Mouse (Mus musculus): Measurements from ENCODE around the gene Pafah1b2. TPM values are rescaled to one million over a fixed set of nuclear protein-coding genes. Genes with fewer than 3 reads are reported as not detected.
A peak's percentile ranks its signal among the peaks of the same experiment; 100 is the strongest.

Gene Pafah1b2
- polyA plus RNA-seq, 1 experiment from 2014 or later, result 113 TPM

DNA sequence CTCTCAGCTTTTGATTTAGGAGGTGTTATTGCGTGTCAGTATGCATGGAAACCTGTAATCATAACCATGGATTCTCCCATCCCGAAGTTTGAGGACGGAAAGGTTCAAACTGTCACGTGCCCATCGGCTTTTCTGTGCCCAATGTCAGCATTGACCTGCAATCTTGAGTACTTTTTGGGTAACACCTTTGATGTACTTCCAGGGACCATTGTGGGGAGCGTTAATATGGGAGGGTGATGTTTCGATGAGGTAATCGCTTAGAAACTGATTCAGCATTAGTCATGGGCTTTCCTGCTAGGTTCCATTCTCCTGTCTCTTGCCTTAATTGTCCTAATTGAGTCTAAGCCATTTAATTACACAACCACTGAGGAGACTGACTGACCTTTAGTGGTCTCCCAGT, 24.4 kb upstream of the Pafah1b2 start:
- H3K9me3 ChIP-seq (replicated peaks; ENCODE audit: low read length), result no peaks in the 10 kb centered on the region
- DNase-seq (ENCODE audit: low spot score) (no peak), ATAC-seq (replicated peaks; ENCODE audit: low FRiP score, low read depth) (no peak)
- peaks cover 17% of the 10 kb centered on the region for H3K4me1 ChIP-seq (replicated peaks; ENCODE audit: insufficient read depth, low read length)
- no peak overlapping the region for H3K27ac ChIP-seq
- no peaks in the 10 kb centered on the region for H3K27me3 ChIP-seq (ENCODE audit: insufficient read depth, low read length)
- no peak overlapping the region for H3K4me2 ChIP-seq (ENCODE audit: low read length)
- no peaks in the 10 kb centered on the region for H3K36me3 ChIP-seq (ENCODE audit: insufficient read depth, low read length)
- 98% methylated on average over 8 of the region's 8 CpGs for WGBS
- TF ChIP-seq CTCF (IDR thresholded peaks at IDR 0.05; ENCODE audit: low read depth), result no peak
- no peak overlapping the region for H3K4me3 ChIP-seq (replicated peaks; ENCODE audit: low read depth, low read length)
- no peak overlapping the region for H3K9ac ChIP-seq (ENCODE audit: low read depth, low read length)

DNA sequence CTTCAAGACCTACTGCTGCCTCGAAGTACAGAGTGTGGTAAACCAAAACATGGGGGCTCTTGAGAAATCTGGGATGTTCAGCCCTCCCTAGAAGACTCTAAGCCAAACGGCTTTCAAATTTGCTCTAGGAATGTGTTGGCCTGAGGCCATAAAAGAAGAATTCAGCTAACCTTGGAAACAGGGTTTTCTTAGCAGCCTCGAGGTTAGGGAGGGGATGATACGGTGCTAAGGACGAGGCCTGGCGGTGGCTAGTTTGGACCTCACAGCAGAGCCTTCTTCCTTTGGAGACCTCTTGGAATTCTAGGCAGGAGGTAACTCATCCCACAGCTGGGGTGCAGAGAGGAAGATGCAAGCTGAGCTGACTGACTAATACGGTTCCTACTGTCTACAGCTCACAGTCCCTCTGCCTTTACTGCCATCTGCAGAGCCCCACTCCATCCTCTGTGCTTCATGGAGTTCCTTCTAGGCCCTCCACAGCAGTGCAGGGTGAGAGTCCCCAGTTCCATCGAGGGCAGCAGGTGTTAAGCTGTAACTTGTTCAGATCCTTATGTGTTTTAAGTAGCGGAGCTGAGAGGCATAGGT, 22.9 kb upstream of the Pafah1b2 start:
- no peak overlapping the region for H3K4me3 ChIP-seq (replicated peaks; ENCODE audit: low read depth, low read length)
- ATAC-seq (replicated peaks; ENCODE audit: low FRiP score, low read depth) (no peak), DNase-seq (ENCODE audit: low spot score) (peak; percentile 42)
- no peaks in the 10 kb centered on the region for H3K27me3 ChIP-seq (ENCODE audit: insufficient read depth, low read length)
- H3K4me1 ChIP-seq (replicated peaks; ENCODE audit: insufficient read depth, low read length), result peaks cover 24% of the 10 kb centered on the region
- H3K36me3 ChIP-seq (ENCODE audit: insufficient read depth, low read length), result no peaks in the 10 kb centered on the region
- no peak overlapping the region for H3K9ac ChIP-seq (ENCODE audit: low read depth, low read length)
- H3K4me2 ChIP-seq (ENCODE audit: low read length), result no peak overlapping the region
- no peak for TF ChIP-seq CTCF (IDR thresholded peaks at IDR 0.05; ENCODE audit: low read depth)
- H3K9me3 ChIP-seq (replicated peaks; ENCODE audit: low read length), result no peaks in the 10 kb centered on the region
- H3K27ac ChIP-seq, result no peak overlapping the region
- WGBS, result 40% methylated on average over 9 of the region's 9 CpGs

DNA sequence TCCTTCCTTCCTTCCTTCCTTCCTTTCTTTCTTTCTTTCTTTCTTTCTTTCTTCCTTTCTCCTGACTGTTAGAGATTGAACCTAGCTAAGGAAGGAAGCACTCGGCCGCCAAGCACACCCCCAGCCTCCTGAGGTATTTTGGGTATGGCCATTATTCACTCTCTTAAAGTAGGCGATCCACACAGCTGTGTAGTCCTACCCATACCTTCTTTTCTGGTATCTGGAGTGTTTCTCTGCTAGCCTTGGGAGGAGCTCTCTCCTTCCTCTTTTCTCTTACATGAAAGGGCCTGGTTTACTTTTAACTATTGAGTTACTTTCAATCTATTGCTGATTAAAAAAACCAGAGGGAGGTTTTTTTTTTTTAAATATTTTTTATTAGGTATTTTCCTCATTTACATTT, 21.4 kb upstream of the Pafah1b2 start:
- no peak overlapping the region for H3K4me2 ChIP-seq (ENCODE audit: low read length)
- no peak for ATAC-seq (replicated peaks; ENCODE audit: low FRiP score, low read depth)
- TF ChIP-seq CTCF (IDR thresholded peaks at IDR 0.05; ENCODE audit: low read depth), result no peak
- H3K27ac ChIP-seq, result no peak overlapping the region
- H3K27me3 ChIP-seq (ENCODE audit: insufficient read depth, low read length), result no peaks in the 10 kb centered on the region
- H3K9ac ChIP-seq (ENCODE audit: low read depth, low read length), result no peak overlapping the region
- no peaks in the 10 kb centered on the region for H3K9me3 ChIP-seq (replicated peaks; ENCODE audit: low read length)
- WGBS, result 70% methylated on average over 3 of the region's 3 CpGs
- no peak for DNase-seq (ENCODE audit: low spot score)
- peaks cover 24% of the 10 kb centered on the region for H3K4me1 ChIP-seq (replicated peaks; ENCODE audit: insufficient read depth, low read length)
- no peaks in the 10 kb centered on the region for H3K36me3 ChIP-seq (ENCODE audit: insufficient read depth, low read length)
- no peak overlapping the region for H3K4me3 ChIP-seq (replicated peaks; ENCODE audit: low read depth, low read length)

DNA sequence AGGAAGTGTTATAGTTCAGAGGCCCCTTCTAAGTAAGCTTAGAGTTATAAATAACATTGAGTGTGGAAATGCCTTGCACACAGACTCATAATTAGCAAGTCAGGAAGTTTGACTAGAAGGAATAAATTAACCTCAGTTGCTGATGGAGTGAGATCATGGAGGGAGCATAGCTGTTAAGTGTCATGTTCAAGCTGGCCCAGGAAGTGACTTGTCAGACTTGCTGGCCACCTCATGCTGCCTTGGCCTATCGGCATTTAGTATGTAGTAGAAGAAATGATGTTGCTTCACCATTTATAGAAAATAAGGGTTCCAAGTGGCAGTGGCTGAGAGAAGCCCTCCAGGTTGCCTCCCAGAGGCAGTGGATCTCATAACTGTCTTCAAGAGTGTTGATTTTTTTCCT, 20.6 kb upstream of the Pafah1b2 start:
- 0 out of 2 replicates have a peak overlapping the region, but pooled peaks have one; percentile 25 for H3K27ac ChIP-seq
- no peaks in the 10 kb centered on the region for H3K9me3 ChIP-seq (replicated peaks; ENCODE audit: low read length)
- no peak for TF ChIP-seq CTCF (IDR thresholded peaks at IDR 0.05; ENCODE audit: low read depth)
- DNase-seq (ENCODE audit: low spot score) (peak; percentile 37), ATAC-seq (replicated peaks; ENCODE audit: low FRiP score, low read depth) (no peak)
- WGBS, result 53% methylated on average over 1 of the region's 1 CpGs
- no peaks in the 10 kb centered on the region for H3K36me3 ChIP-seq (ENCODE audit: insufficient read depth, low read length)
- H3K4me2 ChIP-seq (ENCODE audit: low read length), result no peak overlapping the region
- no peak overlapping the region for H3K9ac ChIP-seq (ENCODE audit: low read depth, low read length)
- no peak overlapping the region for H3K4me3 ChIP-seq (replicated peaks; ENCODE audit: low read depth, low read length)
- peaks cover 24% of the 10 kb centered on the region for H3K4me1 ChIP-seq (replicated peaks; ENCODE audit: insufficient read depth, low read length)
- H3K27me3 ChIP-seq (ENCODE audit: insufficient read depth, low read length), result no peaks in the 10 kb centered on the region

DNA sequence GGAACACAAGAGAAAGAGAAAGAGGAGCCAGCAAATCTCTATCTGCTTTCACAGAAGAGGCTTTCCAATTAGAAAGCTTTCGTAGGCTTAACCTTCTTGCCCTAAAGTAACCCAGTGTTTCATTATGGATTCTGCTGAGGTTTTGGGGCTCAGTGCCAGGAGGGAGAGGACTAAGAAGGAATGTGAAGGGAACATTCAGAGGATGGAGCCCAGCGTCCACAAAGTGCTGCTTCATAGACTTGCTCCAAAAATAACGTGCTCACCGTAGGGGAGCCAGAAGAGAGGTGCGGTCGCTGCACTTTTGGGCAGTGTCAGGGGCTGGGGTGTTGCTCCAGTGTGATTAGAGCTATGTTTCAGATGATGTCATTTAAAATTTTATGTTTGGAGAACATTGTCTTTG, 19.7 kb upstream of the Pafah1b2 start:
- ATAC-seq (replicated peaks; ENCODE audit: low FRiP score, low read depth) (no peak), DNase-seq (ENCODE audit: low spot score) (peak; percentile 35)
- Histone ChIP-seq H3K4me3 (replicated peaks; ENCODE audit: low read depth, low read length) (no peak overlapping the region), H3K4me2 (ENCODE audit: low read length) (no peak overlapping the region), H3K36me3 (ENCODE audit: insufficient read depth, low read length) (no peaks in the 10 kb centered on the region), H3K4me1 (replicated peaks; ENCODE audit: insufficient read depth, low read length) (peaks cover 24% of the 10 kb centered on the region), H3K9me3 (replicated peaks; ENCODE audit: low read length) (no peaks in the 10 kb centered on the region), H3K27me3 (ENCODE audit: insufficient read depth, low read length) (no peaks in the 10 kb centered on the region), H3K27ac (no peak overlapping the region), H3K9ac (ENCODE audit: low read depth, low read length) (no peak overlapping the region)
- 51% methylated on average over 6 of the region's 6 CpGs for WGBS
- TF ChIP-seq CTCF (IDR thresholded peaks at IDR 0.05; ENCODE audit: low read depth), result no peak

DNA sequence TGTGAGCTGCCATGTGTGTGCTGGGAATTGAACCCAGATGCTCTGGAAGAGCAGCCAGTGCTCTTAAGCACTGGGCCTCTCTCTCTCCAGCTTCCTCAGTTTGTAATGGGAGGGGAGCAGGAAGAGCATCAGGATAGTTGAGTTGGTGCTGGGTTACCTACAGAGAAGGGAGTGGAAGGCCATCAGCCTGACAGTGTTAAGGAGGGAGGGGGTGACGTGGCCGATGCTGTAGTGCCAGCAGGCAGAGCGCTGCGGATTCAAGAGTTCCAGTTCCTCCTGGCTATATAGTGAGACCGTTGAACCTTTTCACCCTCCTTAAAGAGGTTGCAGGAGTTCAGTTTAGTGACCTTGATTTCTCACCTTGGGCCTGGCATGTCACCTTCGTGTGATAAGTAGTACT, 18.5 kb upstream of the Pafah1b2 start:
- no peaks in the 10 kb centered on the region for H3K27me3 ChIP-seq (ENCODE audit: insufficient read depth, low read length)
- H3K9me3 ChIP-seq (replicated peaks; ENCODE audit: low read length), result no peaks in the 10 kb centered on the region
- no peaks in the 10 kb centered on the region for H3K36me3 ChIP-seq (ENCODE audit: insufficient read depth, low read length)
- peaks cover 24% of the 10 kb centered on the region for H3K4me1 ChIP-seq (replicated peaks; ENCODE audit: insufficient read depth, low read length)
- peak overlapping the region; percentile 26; the same call in 1 of the 2 replicates for H3K27ac ChIP-seq
- DNase-seq (ENCODE audit: low spot score), result peak; percentile 57
- 53% methylated on average over 6 of the region's 6 CpGs for WGBS
- ATAC-seq (replicated peaks; ENCODE audit: low FRiP score, low read depth), result no peak; the same call in 1 of the 2 replicates
- TF ChIP-seq CTCF (IDR thresholded peaks at IDR 0.05; ENCODE audit: low read depth), result no peak
- no peak overlapping the region for H3K9ac ChIP-seq (ENCODE audit: low read depth, low read length)
- no peak overlapping the region for H3K4me2 ChIP-seq (ENCODE audit: low read length)
- no peak overlapping the region for H3K4me3 ChIP-seq (replicated peaks; ENCODE audit: low read depth, low read length)

DNA sequence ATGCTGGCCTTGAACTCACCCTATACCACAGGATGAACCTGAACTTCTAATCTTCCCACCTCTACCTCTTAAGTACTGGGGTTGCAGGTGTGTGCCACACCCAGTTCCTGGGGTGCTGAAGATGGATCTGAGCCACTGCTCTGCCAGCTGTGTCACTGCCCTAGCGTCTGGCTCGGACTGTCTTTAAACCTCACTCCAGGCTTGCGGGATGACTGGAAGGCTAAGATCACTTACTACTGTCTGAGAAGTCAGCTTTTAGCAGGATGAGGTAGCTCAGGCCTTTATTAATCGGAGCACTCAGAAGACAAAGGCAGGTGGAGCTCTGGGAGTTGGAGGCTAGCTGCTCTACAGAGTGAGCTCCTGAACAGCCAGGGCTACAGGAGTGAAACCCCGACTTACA, 17.7 kb upstream of the Pafah1b2 start:
- ATAC-seq (replicated peaks; ENCODE audit: low FRiP score, low read depth) (no peak), DNase-seq (ENCODE audit: low spot score) (no peak)
- Histone ChIP-seq H3K9me3 (replicated peaks; ENCODE audit: low read length) (no peaks in the 10 kb centered on the region), H3K4me2 (ENCODE audit: low read length) (no peak overlapping the region), H3K9ac (ENCODE audit: low read depth, low read length) (no peak overlapping the region), H3K27me3 (ENCODE audit: insufficient read depth, low read length) (no peaks in the 10 kb centered on the region), H3K27ac (no peak overlapping the region), H3K4me3 (replicated peaks; ENCODE audit: low read depth, low read length) (no peak overlapping the region), H3K36me3 (ENCODE audit: insufficient read depth, low read length) (no peaks in the 10 kb centered on the region), H3K4me1 (replicated peaks; ENCODE audit: insufficient read depth, low read length) (peaks cover 19% of the 10 kb centered on the region)
- no peak for TF ChIP-seq CTCF (IDR thresholded peaks at IDR 0.05; ENCODE audit: low read depth)
- 84% methylated on average over 5 of the region's 5 CpGs for WGBS
